Mouse (Mus musculus) lung, postnatal 0 days (tissue): ENCODE data around the gene Tcf7.

Experiments
- CTCF ChIP-seq: IDR thresholded peaks from 2 replicates; pipeline ENCODE4 v1.5.1; 2016; ENCODE audit warnings: antibody characterized with exemption, mild to moderate bottlenecking
- EP300 ChIP-seq: IDR thresholded peaks from 2 replicates; pipeline ENCODE4 v1.6.1; 2016; ENCODE audit warnings: antibody characterized with exemption, mild to moderate bottlenecking, control low read depth

DNA sequence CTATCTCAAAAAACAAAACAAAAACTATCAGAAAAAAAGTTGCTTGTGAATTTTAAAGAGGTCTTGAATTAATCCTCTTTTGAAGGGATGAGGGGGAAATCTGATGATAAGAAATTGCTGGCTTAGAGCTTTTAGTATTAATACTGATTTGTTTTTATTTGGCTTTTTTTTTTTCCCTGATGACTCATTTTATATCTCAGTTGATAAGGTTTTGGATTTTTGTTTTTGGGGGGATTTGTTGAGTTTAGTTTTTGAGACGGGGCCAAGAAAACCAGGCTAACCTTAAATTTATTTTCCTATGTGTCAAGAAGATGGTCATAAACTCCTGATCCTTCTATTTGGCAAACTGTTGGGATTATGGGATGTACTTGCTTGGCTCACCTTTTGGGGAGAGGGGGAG, 48.9 kb downstream of the Tcf7 start:
- TF ChIP-seq CTCF (no peak), EP300 (no peak)
